Mouse (Mus musculus) brain, adult 10 weeks (tissue): ENCODE data around the gene Med10. TPM values are rescaled to one million over a fixed set of nuclear protein-coding genes. Genes with fewer than 3 reads are reported as not detected.

Experiments used
- polyA plus RNA-seq: library from polyadenylated mRNA; stranded (reverse); fragments of 350-450 nt; fragmentation: Illumina TruSeq; extraction: RNeasy Lipid Tissue Mini Kit (QIAGEN cat#74804); gene quantifications from one replicate; pipeline ENCODE4 v1.2.3, GENCODE M21; 2015; ENCODE audit warnings: low read depth, low replicate concordance

Gene Med10
- polyA plus RNA-seq: 61.7 TPM

DNA sequence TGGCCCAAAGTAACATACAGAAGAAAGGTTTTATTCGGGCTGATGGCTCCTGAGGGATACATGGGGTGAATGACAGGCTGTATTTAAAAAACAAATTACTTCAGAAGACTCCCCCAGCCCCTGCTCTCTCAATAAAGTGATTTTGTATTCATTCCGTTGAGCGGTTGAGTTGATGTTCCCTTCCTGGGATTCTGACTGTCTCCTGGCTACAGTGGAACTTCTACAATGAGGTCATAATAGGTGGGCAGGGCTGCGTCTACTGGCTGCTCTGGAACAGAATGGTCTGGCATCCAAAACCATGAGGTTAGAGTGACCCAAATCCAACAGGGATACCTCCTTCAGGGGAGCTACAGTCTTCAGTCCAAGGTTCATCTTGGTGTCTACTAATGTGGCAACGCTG lies at the start of gene Med10:
Gene Med10 (plus strand): TSS at position 301 of the 400 bp plus-strand sequence.

Other genes with a start within 250 kb of the Med10 start
- gene Srd5a1, start 191.0 kb upstream of the Med10 start, polyA plus RNA-seq: 12.3 TPM
- gene Ube2ql1, start 62.5 kb upstream of the Med10 start, polyA plus RNA-seq: 144 TPM